In the genomic region with DNA sequence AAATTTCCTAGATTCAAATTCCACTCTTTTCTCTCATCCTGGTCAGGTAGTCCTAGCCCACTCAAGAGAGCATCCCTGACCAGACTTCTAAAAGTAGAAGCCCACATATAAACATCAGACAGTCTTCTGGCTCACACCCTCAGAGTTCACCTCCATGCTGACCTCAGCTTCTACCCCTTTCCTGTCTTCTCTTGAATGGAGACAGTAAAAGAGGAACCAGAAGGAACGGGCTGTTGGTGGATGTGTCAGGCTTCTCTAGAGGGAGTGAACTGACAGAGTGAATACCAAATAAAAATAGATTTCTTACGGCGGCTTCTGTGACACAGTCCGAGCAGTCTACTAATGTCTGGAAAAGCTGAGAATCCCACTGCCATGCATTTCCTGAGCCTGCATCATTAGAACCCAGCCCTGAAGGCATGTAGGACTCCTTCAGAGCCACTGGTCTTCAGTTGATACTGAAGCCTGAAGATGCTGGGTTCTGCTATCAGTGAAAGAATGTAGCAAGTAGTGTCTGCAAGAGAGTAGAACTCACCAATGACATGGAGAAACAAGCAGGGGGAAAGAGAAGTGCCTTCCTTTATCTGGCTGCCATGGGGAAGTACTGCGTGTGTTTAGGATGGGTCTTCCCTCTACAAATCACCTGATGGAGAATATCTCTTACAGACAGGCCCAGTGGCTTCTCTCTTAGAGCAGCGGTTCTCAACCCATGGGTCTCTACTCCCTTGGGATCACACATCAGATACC, we compare ENCODE assay signal across 20 mouse cellular contexts. TPM values are rescaled to one million over a fixed set of nuclear protein-coding genes. Genes with fewer than 3 reads are reported as not detected.
DNase-seq lines count a peak whose midpoint lies in the region; ATAC-seq and TF ChIP-seq lines count a peak whose summit lies in the region.
"Had no signal": no experiment of that assay in that cellular context is flagged by ENCODE, and none has a peak within 500 bp of the region (broad histone marks: within the 10 kb centered on the region; RNA-seq: fewer than 3 reads in every experiment).

No protein-coding gene starts in this region.

- no peak for ATAC-seq in heart, embryonic 13.5 days (ENCODE audit: extremely low read depth, insufficient number of reproducible peaks, low FRiP score, low TSS enrichment)
- ATAC-seq in hematopoietic stem cell, adult 5-6 weeks (replicated peaks in 1 of 2; ENCODE audit: insufficient read depth in 1 of 2, low FRiP score in 2 of 2, low TSS enrichment in 1 of 2, low read depth in 1 of 2, poor library complexity in 2 of 2, severe bottlenecking in 2 of 2): peak; percentile 88
- peak; percentile 51; the same call in 1 of the 2 replicates for ATAC-seq in neutrophil, adult 5-6 weeks (ENCODE audit: extremely low read depth, insufficient number of reproducible peaks, low FRiP score, poor library complexity, severe bottlenecking)
- ATAC-seq in intestine, postnatal 0 days: no peak
- ATAC-seq: forebrain, embryonic 16.5 days; midbrain, embryonic 13.5 days had no signal

- no peak overlapping the region for H3K9ac ChIP-seq in heart, embryonic 13.5 days
- peak overlapping the region; percentile 56 for H3K9ac ChIP-seq in MEL (ENCODE audit: control insufficient read depth, low read depth, low read length, poor library complexity, severe bottlenecking)
- no peak overlapping the region for H3K9ac ChIP-seq in intestine, postnatal 0 days (ENCODE audit: low read depth, low read length)
- H3K9ac ChIP-seq: embryonic facial prominence, embryonic 12.5 days; hindbrain, embryonic 12.5 days; midbrain, embryonic 13.5 days; neural tube, embryonic 13.5 days had no signal

- no peak for TF ChIP-seq CTCF in MEL (IDR thresholded peaks at IDR 0.05 in 2 of 3, conservative IDR thresholded peaks at IDR 0.05 in 1 of 3; ENCODE audit: control insufficient read depth in 1 of 3, insufficient read depth in 1 of 3, low read depth in 2 of 3, low read length in 3 of 3, poor library complexity in 1 of 3, severe bottlenecking in 1 of 3)
- no peak for TF ChIP-seq CTCF in intestine, postnatal 0 days (IDR thresholded peaks at IDR 0.05; ENCODE audit: low read depth)

- H3K4me2 ChIP-seq in heart, embryonic 13.5 days: 0 out of 2 replicates have a peak overlapping the region, but pooled peaks have one; percentile 0
- H3K4me2 ChIP-seq in intestine, postnatal 0 days (replicated peaks; ENCODE audit: low read depth): no peak overlapping the region
- H3K4me2 ChIP-seq: embryonic facial prominence, embryonic 12.5 days; hindbrain, embryonic 12.5 days; midbrain, embryonic 13.5 days; neural tube, embryonic 13.5 days had no signal

- intact Hi-C loops in heart, postnatal 14 days (cut with DNase I): no loop called here

- TF ChIP-seq RAD21 in MEL (IDR thresholded peaks at IDR 0.05; ENCODE audit: low read depth, low read length): no peak

- peaks cover 10% of the 10 kb centered on the region; the same call in 1 of the 2 replicates for H3K4me1 ChIP-seq in heart, embryonic 13.5 days
- peaks cover 0 to 22% of the 10 kb centered on the region in 2 experiments; a peak in 3 of 4 replicates for H3K4me1 ChIP-seq in MEL (ENCODE audit: control insufficient read depth in 1 of 2, insufficient read depth in 2 of 2, low read length in 2 of 2)
- no peaks in the 10 kb centered on the region for H3K4me1 ChIP-seq in midbrain, embryonic 10.5 days
- H3K4me1 ChIP-seq in intestine, postnatal 0 days (replicated peaks; ENCODE audit: control insufficient read depth, insufficient read depth, low read length): no peaks in the 10 kb centered on the region
- H3K4me1 ChIP-seq: embryonic facial prominence, embryonic 12.5 days; hindbrain, embryonic 12.5 days; limb, embryonic 10.5 days; midbrain, embryonic 13.5 days; neural tube, embryonic 13.5 days had no signal

- DNase-seq in heart, postnatal 14 days: no peak
- DNase-seq in MEL (ENCODE audit: low read depth, low spot score): peak; percentile 89
- no peak for DNase-seq in midbrain, embryonic 10.5 days (ENCODE audit: low spot score)
- no peak for DNase-seq in thymus, postnatal 36 days
- DNase-seq: adrenal gland, postnatal 25 days; cerebellum, adult 8-10 months; kidney, adult 8-10 months; kidney, postnatal 14 days; lung, adult 18-20 months; thymus, adult 18-20 months had no signal

- 48% methylated on average over 6 of the region's 6 CpGs for WGBS in heart, embryonic 13.5 days
- 93% methylated on average over 6 of the region's 6 CpGs for WGBS in midbrain, embryonic 10.5 days
- WGBS in intestine, postnatal 0 days: 87% methylated on average over 6 of the region's 6 CpGs

- H3K27me3 ChIP-seq in heart, embryonic 13.5 days (replicated peaks): no peaks in the 10 kb centered on the region
- H3K27me3 ChIP-seq in MEL (ENCODE audit: control insufficient read depth in 1 of 2, insufficient read depth in 2 of 2, low read length in 2 of 2): no peaks in the 10 kb centered on the region
- H3K27me3 ChIP-seq in midbrain, embryonic 10.5 days (ENCODE audit: low read depth, poor library complexity, severe bottlenecking): no peaks in the 10 kb centered on the region
- H3K27me3 ChIP-seq in intestine, postnatal 0 days (replicated peaks; ENCODE audit: control insufficient read depth, insufficient read depth, low read length): no peaks in the 10 kb centered on the region
- H3K27me3 ChIP-seq: embryonic facial prominence, embryonic 12.5 days; hindbrain, embryonic 12.5 days; midbrain, embryonic 13.5 days; neural tube, embryonic 13.5 days had no signal

- H3K9me3 ChIP-seq in heart, embryonic 13.5 days: no peaks in the 10 kb centered on the region
- no peaks in the 10 kb centered on the region for H3K9me3 ChIP-seq in MEL (replicated peaks; ENCODE audit: insufficient read depth, low read length)
- no peaks in the 10 kb centered on the region; the same call in 1 of the 2 replicates for H3K9me3 ChIP-seq in midbrain, embryonic 10.5 days (replicated peaks)
- H3K9me3 ChIP-seq in intestine, postnatal 0 days (ENCODE audit: control insufficient read depth): no peaks in the 10 kb centered on the region
- H3K9me3 ChIP-seq: embryonic facial prominence, embryonic 12.5 days; hindbrain, embryonic 12.5 days; limb, embryonic 10.5 days; midbrain, embryonic 13.5 days; neural tube, embryonic 13.5 days had no signal

- no peak overlapping the region for H3K4me3 ChIP-seq in heart, embryonic 13.5 days
- H3K4me3 ChIP-seq in MEL (ENCODE audit: control insufficient read depth in 1 of 2, insufficient read depth in 1 of 2, low read depth in 2 of 2, low read length in 2 of 2): peak overlapping the region; percentile 33 to 57
- no peak overlapping the region for H3K4me3 ChIP-seq in midbrain, embryonic 10.5 days
- H3K4me3 ChIP-seq in intestine, postnatal 0 days (ENCODE audit: low read depth, low read length): no peak overlapping the region
- H3K4me3 ChIP-seq: embryonic facial prominence, embryonic 12.5 days; hindbrain, embryonic 12.5 days; limb, embryonic 10.5 days; midbrain, embryonic 13.5 days; neural tube, embryonic 13.5 days had no signal

- H3K79me2 ChIP-seq in MEL (ENCODE audit: control insufficient read depth, insufficient read depth, low read length, poor library complexity): no peaks in the 10 kb centered on the region

- no peak overlapping the region for H3K27ac ChIP-seq in heart, embryonic 13.5 days (replicated peaks)
- H3K27ac ChIP-seq in MEL (ENCODE audit: control insufficient read depth, low read depth, low read length): peak overlapping the region; percentile 82
- no peak overlapping the region for H3K27ac ChIP-seq in midbrain, embryonic 10.5 days (replicated peaks)
- no peak overlapping the region for H3K27ac ChIP-seq in intestine, postnatal 0 days (ENCODE audit: low read depth, low read length)
- H3K27ac ChIP-seq: embryonic facial prominence, embryonic 12.5 days; hindbrain, embryonic 12.5 days; limb, embryonic 10.5 days; midbrain, embryonic 13.5 days; neural tube, embryonic 13.5 days had no signal

- TF ChIP-seq EP300 in MEL (IDR thresholded peaks at IDR 0.05; ENCODE audit: low read depth in 1 of 2, low read length in 2 of 2): peak in 1 of 2 experiments; percentile 72; a peak in 3 of 4 replicates

- peak in 1 of 2 experiments; percentile 29; a peak in 1 of 4 replicates for TF ChIP-seq POLR2A in MEL (IDR thresholded peaks at IDR 0.05; ENCODE audit: control insufficient read depth in 1 of 2, insufficient read depth in 1 of 2, low read depth in 1 of 2, low read length in 2 of 2, poor library complexity in 1 of 2)

- no peaks in the 10 kb centered on the region for H3K36me3 ChIP-seq in heart, embryonic 13.5 days
- H3K36me3 ChIP-seq in MEL (ENCODE audit: control insufficient read depth in 1 of 2, insufficient read depth in 2 of 2, low read length in 2 of 2): peaks cover 0 to 5% of the 10 kb centered on the region in 2 experiments; a peak in 2 of 4 replicates
- H3K36me3 ChIP-seq in midbrain, embryonic 10.5 days: no peaks in the 10 kb centered on the region
- H3K36me3 ChIP-seq in intestine, postnatal 0 days (ENCODE audit: control insufficient read depth, insufficient read depth): no peaks in the 10 kb centered on the region
- H3K36me3 ChIP-seq: embryonic facial prominence, embryonic 12.5 days; hindbrain, embryonic 12.5 days; limb, embryonic 10.5 days; midbrain, embryonic 13.5 days; neural tube, embryonic 13.5 days had no signal

TF ChIP-seq in MEL, 35 proteins besides CTCF, POLR2A, EP300 and RAD21 (continues in another document):
- TF ChIP-seq ELF1 (IDR thresholded peaks at IDR 0.05; ENCODE audit: low read depth, low read length) (no peak), USF2 (IDR thresholded peaks at IDR 0.05; ENCODE audit: borderline replicate concordance in 1 of 2, insufficient read depth in 1 of 2, low read depth in 1 of 2, low read length in 2 of 2) (no peak), RCOR1 (IDR thresholded peaks at IDR 0.05; ENCODE audit: low read depth, low read length) (no peak), MXI1 (IDR thresholded peaks at IDR 0.05; ENCODE audit: low read depth, low read length) (no peak), POLR2AphosphoS2 (IDR thresholded peaks at IDR 0.05; ENCODE audit: low read length) (no peak), BHLHE40 (IDR thresholded peaks at IDR 0.05; ENCODE audit: borderline replicate concordance, low read depth, low read length) (no peak), ZMIZ1 (IDR thresholded peaks at IDR 0.05; ENCODE audit: low read depth, low read length) (no peak), ZKSCAN1 (IDR thresholded peaks at IDR 0.05; ENCODE audit: low read depth, low read length) (no peak), USF1 (IDR thresholded peaks at IDR 0.05; ENCODE audit: low read depth, low read length) (no peak), ZNF384 (IDR thresholded peaks at IDR 0.05; ENCODE audit: low read depth, low read length) (no peak)

RNA-seq across cellular contexts. Expression of a gene that starts 16.9 kb away (rescaled TPM):
- 7.6 and 8.3 TPM in 2 replicates for polyA plus RNA-seq in heart, embryonic 13.5 days (2015; fragmentation: Nextera tagmentation; extraction: Ambion mirVana)
- 10 to 100 TPM in 1 of 2 experiments, 1 to 10 TPM in 1; 9.7 to 11.6 TPM for total RNA-seq in heart, postnatal 14 days (2021)
- total RNA-seq in MEL (2012; rRNA removed): 22.6 and 25.9 TPM in 2 replicates
- 10 to 100 TPM; 50.4 to 84.8 TPM for polyA plus RNA-seq in MEL (2012; ENCODE audit: insufficient read depth in 1 of 2, insufficient read length in 2 of 2, low read depth in 1 of 2, low replicate concordance in 2 of 2, missing spikeins in 1 of 2)
- total RNA-seq in hematopoietic stem cell, adult 5-6 weeks (2017): 43.8 and 44.8 TPM in 2 replicates
- 25.8 and 28.4 TPM in 2 replicates for total RNA-seq in neutrophil, adult 5-6 weeks (2017)
- polyA plus RNA-seq in midbrain, embryonic 10.5 days (2016; fragmentation: Nextera tagmentation; extraction: Ambion mirVana): 15.5 and 17.1 TPM in 2 replicates
- polyA plus RNA-seq in intestine, postnatal 0 days (2015; fragmentation: Nextera tagmentation; extraction: Ambion mirVana): 12.9 and 19.6 TPM in 2 replicates

Comparison
In these comparisons a context has a peak if more than half of its experiments do, and no peak if none do; other contexts are left out.
1. ATAC-seq: peak in hematopoietic stem cell, adult 5-6 weeks (2 of 2) and neutrophil, adult 5-6 weeks (single experiment); none in heart, embryonic 13.5 days (single experiment) and intestine, postnatal 0 days (single experiment).
2. H3K4me3 ChIP-seq: peak in MEL (2 of 2); none in heart, embryonic 13.5 days (single experiment), midbrain, embryonic 10.5 days (single experiment) and intestine, postnatal 0 days (single experiment).